Mouse (Mus musculus) forebrain, embryonic 14.5 days (tissue): ENCODE results near the gene Ntf3. TPM values are rescaled to one million over a fixed set of nuclear protein-coding genes. Genes with fewer than 3 reads are reported as not detected.

Source experiments
- ATAC-seq: fragments of 200-750 bp; cut with Nextera tagmentation; 2 replicates; pipeline ENCODE4 v1.8.0; 2017; ENCODE audit warnings: mild to moderate bottlenecking, moderate library complexity
- DNase-seq: peaks from one replicate; pipeline ENCODE4 v3.0.0-alpha.2; 2015; ENCODE audit warnings: low spot score
- H3K27ac ChIP-seq: fragments of 300-500 bp; sonication (generic); 2 replicates; pipeline ENCODE4 v1.5.1; 2014; ENCODE audit warnings: low read depth, mild to moderate bottlenecking, control low read depth, low read length, moderate library complexity
- H3K27me3 ChIP-seq: fragments of 300-500 bp; sonication (generic); replicated peaks from 2 replicates; pipeline ENCODE4 v1.6.1; 2014; ENCODE audit warnings: low read length, control low read depth, mixed read lengths; ENCODE audit not compliant: control insufficient read depth, insufficient read depth
- H3K36me3 ChIP-seq: fragments of 300-500 bp; sonication (generic); 2 replicates; pipeline ENCODE4 v1.6.1; 2014; ENCODE audit warnings: low read length, control low read depth; ENCODE audit not compliant: control insufficient read depth, insufficient read depth
- H3K4me1 ChIP-seq: fragments of 300-500 bp; sonication (generic); 2 replicates; pipeline ENCODE4 v1.6.1; 2014; ENCODE audit warnings: antibody characterized with exemption, low read length, control low read depth; ENCODE audit not compliant: control insufficient read depth, insufficient read depth
- H3K4me2 ChIP-seq: fragments of 300-500 bp; sonication (generic); 2 replicates; pipeline ENCODE4 v1.6.1; 2014; ENCODE audit warnings: mild to moderate bottlenecking, control low read depth, low read length
- H3K4me3 ChIP-seq: fragments of 300-500 bp; sonication (generic); 2 replicates; pipeline ENCODE4 v1.5.1; 2014; ENCODE audit warnings: low read depth, low read length, control low read depth
- H3K9ac ChIP-seq: fragments of 300-500 bp; sonication (generic); 2 replicates; pipeline ENCODE4 v1.6.1; 2014; ENCODE audit warnings: mild to moderate bottlenecking, low read length, control low read depth, moderate library complexity
- H3K9me3 ChIP-seq: fragments of 300-500 bp; sonication (generic); replicated peaks from 2 replicates; pipeline ENCODE4 v1.6.1; 2016; ENCODE audit warnings: low read length, control low read depth, mixed read lengths; ENCODE audit not compliant: control insufficient read depth
- WGBS: fragments of 180-500 bp; shearing (Covaris S2); extraction: QIAGEN DNeasy Blood & Tissue Kit; methylation state at CpG from one replicate; pipeline ENCODE4 v1.1.7; 2014; 5-methylcytosine and 5-hydroxymethylcytosine counted together
- polyA plus RNA-seq: library from polyadenylated mRNA; unstranded; fragments of >200 nt; fragmentation: Nextera tagmentation; extraction: Ambion mirVana; gene quantifications from 2 replicates; pipeline ENCODE4 v1.2.1, GENCODE M21; 2014

Gene Ntf3
- polyA plus RNA-seq, 1 experiment from 2014 or later: 3.4 TPM

DNA sequence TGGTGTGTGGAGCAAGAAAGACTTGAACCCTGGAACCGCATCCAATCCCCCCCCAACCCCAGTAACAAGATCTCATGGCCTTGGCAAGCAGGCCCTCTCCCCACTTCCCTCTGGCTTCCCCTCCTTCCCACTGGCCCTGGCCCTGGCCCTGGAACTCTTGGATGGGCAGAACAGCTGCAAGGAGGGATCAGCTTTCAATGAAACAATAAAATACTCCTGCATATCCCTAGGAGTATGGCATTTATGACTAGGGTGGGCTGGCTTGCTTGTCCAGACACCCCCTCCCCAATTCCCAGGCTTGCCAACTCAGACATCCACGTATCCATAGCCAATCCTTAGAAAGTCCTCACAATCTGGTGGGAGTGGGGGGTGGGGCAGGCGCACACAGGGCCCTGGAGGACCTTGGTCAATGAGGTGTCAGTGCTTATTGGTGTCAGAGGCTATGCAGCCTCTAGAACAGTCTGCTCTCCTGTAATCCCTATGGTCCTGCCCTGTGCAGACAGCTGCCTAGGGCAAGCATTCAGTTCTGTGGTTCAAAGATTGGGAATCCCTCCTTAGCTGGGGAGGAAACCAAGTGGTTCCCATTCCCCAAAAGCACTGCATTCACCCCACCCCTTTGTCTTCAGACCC is 80.3 kb downstream of the Ntf3 start:
- no peak overlapping the region for H3K9ac ChIP-seq
- DNase-seq (no peak), ATAC-seq (no peak)
- no peak overlapping the region for H3K4me3 ChIP-seq
- no peaks in the 10 kb centered on the region for H3K27me3 ChIP-seq
- WGBS: 71% methylated on average over 3 of the region's 3 CpGs
- H3K9me3 ChIP-seq: no peaks in the 10 kb centered on the region
- H3K27ac ChIP-seq: no peak overlapping the region
- no peak overlapping the region for H3K4me2 ChIP-seq
- H3K36me3 ChIP-seq: no peaks in the 10 kb centered on the region
- no peaks in the 10 kb centered on the region for H3K4me1 ChIP-seq

DNA sequence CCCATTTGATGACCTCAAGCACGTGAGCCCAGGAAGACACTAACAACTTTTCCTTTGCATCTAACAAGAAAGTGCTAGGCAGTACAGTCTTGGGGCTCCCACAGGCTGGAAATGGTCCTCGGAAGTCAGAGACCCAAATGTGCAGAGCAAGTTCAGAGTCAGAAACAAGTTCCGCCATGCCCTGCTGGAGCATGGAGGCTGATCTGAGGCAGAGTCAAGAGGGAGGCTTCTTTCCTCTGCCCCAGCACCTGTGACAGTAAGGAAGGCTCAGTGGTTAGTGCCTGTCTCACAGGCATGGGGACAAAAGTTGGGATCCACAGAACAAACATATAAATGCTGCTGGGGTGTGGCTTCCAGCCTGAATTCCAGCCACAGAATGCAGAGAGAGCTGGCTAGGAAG is 86.2 kb downstream of the Ntf3 start:
- no peaks in the 10 kb centered on the region for H3K4me1 ChIP-seq
- H3K36me3 ChIP-seq: no peaks in the 10 kb centered on the region
- 79% methylated on average over 3 of the region's 3 CpGs for WGBS
- no peaks in the 10 kb centered on the region for H3K27me3 ChIP-seq
- no peak overlapping the region for H3K4me3 ChIP-seq
- no peak for DNase-seq
- H3K9me3 ChIP-seq: no peaks in the 10 kb centered on the region
- H3K4me2 ChIP-seq: no peak overlapping the region
- no peak for ATAC-seq
- no peak overlapping the region for H3K9ac ChIP-seq
- no peak overlapping the region for H3K27ac ChIP-seq

GRCm38 (mm10) chr6:126057706-126058105 is 109.0 kb downstream of the Ntf3 start:
- Histone ChIP-seq H3K9ac (no peak overlapping the region), H3K4me2 (no peak overlapping the region), H3K4me1 (no peaks in the 10 kb centered on the region), H3K27ac (no peak overlapping the region), H3K36me3 (no peaks in the 10 kb centered on the region), H3K27me3 (no peaks in the 10 kb centered on the region), H3K4me3 (no peak overlapping the region), H3K9me3 (no peaks in the 10 kb centered on the region)
- WGBS: 84% methylated on average over 3 of the region's 3 CpGs
- ATAC-seq (no peak), DNase-seq (no peak)

GRCm38 (mm10) chr6:126053136-126053535 is 113.6 kb downstream of the Ntf3 start:
- H3K36me3 ChIP-seq: no peaks in the 10 kb centered on the region
- no peak for DNase-seq
- H3K27ac ChIP-seq: no peak overlapping the region
- WGBS: 91% methylated on average over 5 of the region's 5 CpGs
- H3K9ac ChIP-seq: no peak overlapping the region
- H3K4me2 ChIP-seq: no peak overlapping the region
- no peaks in the 10 kb centered on the region for H3K4me1 ChIP-seq
- H3K9me3 ChIP-seq: no peaks in the 10 kb centered on the region
- no peak for ATAC-seq
- no peak overlapping the region for H3K4me3 ChIP-seq
- no peaks in the 10 kb centered on the region for H3K27me3 ChIP-seq
